Mouse (Mus musculus) right cerebral cortex, postnatal 4 days (tissue): ENCODE data around the gene Tuba1a.
A peak's percentile ranks its signal among the peaks of the same experiment; 100 is the strongest.

Experiments used
- DNase-seq: peaks from one replicate; pipeline ENCODE4 v3.0.0-alpha.2; 2022

Tuba1a gene

DNA sequence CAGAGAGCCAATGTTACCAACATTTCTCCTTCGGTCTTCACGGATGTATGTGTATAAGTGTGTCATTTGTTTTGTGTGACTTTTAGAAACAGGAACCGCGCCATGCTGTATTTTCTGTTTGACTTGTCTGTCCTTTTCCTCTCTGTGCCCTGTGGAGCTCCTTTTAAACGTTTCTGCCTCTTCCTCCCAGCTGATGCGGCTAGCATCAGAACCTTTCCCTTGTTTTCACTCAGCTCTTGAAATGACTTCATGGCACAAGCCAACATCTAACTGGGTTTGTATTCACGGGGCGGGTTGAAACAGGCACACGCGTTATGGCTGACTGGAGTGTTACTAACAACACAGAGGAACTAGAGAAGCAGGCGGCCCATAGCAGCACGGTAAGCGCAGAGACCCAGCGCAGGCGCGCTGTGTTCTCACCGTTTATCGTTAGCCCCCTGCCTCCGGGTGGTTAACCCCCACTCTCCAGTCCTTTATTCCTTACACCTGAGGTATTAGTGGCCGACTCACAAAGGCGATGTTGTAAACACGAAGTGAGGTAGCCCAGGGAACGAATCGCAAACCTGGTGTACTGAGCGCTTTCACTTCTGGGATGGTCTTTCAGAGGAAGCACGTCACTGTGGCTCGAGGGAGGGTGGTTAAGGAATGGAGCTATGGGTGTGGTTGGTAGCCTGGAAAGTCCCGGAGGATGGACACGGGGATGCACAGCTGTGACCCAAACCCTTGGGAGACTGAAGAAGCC lies 31.9 kb upstream of the Tuba1a start:
- no peak for DNase-seq

DNA sequence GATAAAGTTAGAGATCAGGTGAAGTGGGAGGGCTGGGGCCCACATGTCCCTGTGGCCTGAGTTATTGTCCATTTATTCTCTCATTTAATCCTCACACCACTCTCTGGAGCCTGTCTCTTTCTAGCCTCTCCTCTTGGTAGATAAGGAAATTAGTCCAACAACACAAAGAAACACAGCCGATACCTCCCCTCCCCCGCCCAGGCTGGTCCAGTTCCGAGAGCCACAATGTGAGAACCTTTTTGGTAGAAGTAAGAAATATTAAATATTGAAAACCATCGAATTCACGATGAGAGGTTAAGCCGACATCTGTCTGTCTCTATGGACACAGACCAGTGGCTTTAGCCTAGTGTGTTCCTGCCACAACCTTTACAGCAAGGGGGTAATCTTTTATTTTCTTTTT lies 31.2 kb upstream of the Tuba1a start:
- no peak for DNase-seq

- no peak for DNase-seq
Observed at GRCm38 (mm10) chr15:98983431-98984081, 30.1 kb upstream of the Tuba1a start.

DNA sequence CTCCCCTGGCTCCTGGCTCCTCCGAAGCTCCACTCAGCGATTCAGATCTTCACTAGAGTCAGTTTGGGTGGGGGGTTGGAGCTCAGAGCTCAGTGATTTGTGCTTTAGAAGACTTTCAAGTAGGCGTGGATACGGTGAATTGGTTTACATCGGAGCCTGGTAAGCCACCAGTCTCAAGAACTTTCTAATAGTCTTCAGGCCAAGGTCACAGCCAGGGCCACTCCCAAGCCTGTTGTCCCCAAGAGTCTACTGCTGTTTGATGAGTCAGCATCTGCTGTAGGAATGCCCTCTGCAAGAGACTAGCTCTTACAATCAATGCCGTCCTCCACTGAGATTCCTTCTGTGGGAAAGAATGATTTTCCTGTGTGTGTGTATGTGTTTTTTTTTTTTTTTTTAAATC lies 28.6 kb upstream of the Tuba1a start:
- no peak for DNase-seq

DNA sequence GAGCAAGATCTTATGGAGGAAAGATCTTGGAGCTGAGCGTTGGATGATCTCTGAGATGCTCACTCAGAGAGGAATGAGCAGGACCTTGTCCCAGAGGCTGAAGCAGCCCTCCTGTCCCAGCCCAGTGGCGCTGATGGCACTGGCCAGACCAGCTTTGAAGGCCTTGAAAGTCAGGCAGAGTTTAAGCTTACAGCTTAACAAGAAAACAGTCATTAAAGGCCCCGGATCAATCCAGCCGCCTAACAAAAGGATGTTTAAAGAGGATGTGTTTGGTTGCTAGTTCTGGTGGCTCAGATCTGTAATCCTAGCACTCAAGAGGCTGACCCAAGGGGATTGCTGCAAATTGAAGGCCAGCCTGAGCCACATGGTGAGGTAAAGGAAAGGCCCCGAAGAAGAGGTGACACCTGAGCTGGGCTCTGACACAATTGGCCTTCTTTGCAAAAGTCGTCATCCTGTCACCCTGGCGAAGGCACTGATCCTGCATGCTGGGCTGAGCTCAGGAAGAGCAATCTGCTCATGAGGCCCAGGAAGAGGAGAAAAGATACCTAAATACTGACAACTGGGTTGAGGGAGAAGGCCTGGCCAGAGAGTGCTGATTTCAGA lies 26.6 kb upstream of the Tuba1a start:
- no peak for DNase-seq

GRCm38 (mm10) chr15:98978409-98979172 lies 25.1 kb upstream of the Tuba1a start:
- no peak for DNase-seq

DNA sequence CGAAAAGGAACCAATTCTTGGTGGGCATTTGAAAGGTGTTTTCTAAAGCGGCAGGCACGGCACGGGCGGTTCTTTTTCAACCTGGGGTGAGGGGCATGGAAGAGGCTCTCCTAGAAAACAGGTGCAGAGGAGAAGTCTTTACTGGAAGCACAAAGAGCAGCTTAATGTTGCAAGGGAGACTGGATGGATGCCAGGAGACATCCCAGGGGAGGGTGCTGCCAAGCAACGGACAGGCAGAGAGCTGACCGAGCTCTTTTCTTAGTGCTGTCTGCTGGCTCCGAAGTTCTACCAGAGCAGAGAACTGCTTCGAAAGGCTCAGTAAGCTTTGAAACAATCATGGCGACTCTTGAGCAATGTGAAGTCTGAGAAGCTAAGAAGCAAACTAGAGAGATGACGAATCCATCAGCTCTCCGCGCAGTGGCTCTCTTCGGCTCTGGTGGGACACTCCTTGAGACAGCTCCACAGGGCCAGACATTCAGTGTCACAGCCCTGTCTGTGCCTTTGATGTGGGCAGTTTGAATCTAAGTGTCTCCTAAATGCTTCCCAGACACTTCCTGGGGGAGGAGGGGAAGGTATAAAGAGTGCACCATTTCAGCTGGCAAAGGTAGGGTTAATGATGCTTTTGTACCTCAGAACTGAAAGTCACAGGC lies 24.4 kb upstream of the Tuba1a start:
- DNase-seq, result no peak

- no peak for DNase-seq
Observed at GRCm38 (mm10) chr15:98976763-98977758, 23.6 kb upstream of the Tuba1a start.

- DNase-seq, result no peak
Observed at GRCm38 (mm10) chr15:98973015-98973614, 19.6 kb upstream of the Tuba1a start.

- peak; percentile 37 for DNase-seq
Observed at GRCm38 (mm10) chr15:98971576-98972320, 18.2 kb upstream of the Tuba1a start.

DNA sequence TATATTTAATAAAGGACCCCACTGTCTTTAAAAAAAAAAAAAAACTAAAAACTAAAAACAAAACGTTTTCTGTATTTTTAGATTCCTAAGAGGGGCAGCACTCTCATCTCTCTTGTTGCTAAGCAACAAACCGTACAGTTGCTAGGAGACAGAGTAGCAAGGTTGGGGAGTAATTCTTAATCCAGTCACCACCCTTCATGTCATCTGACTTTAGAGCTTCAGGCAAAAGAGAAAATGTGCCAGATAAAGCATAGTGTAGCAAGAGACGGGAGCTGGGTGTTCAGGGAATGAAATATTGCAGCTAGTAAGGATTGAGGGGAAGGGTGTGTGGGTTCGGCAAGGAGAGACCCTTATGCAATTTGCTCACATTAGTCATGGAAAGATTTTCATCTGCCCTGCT lies 17.6 kb upstream of the Tuba1a start:
- DNase-seq, result no peak

DNA sequence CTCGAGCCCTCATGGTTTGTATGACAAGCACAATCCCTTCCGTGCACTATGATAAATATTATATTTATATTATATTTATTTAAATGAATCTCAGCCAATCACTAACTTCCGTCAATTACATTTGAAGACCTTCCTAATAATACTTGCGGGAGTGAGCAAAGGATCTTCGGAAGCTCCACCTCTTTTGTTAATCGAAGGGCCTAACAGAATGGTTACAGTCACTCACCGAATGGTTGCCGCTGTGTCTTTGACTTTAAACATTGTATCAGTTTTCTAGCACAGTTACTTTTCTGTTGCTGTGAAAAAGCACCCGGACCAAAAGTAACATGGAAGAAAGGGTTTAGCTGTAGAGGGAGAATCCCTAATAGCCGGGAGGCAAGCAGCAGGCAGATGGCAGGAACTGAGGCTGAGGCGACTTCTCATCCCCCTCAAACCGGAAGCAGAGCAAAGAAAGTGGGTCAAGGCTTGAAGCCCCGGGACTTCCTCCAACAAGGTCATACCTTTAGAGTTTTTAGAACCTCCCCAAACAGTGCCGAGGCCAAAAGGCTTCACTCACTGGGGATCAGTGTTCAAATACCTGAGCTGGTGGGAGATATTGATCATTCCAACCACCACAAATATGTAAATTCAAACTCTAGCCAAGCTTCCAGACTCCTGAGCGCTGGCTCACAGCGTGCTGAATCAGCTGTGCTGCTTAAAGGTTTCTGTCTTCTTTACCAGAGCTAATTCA lies 16.0 kb upstream of the Tuba1a start:
- DNase-seq, result no peak

- DNase-seq, result peak; percentile 71
Observed at GRCm38 (mm10) chr15:98968701-98969371, 15.3 kb upstream of the Tuba1a start.

- no peak for DNase-seq
Observed at GRCm38 (mm10) chr15:98959531-98959930, 6.0 kb upstream of the Tuba1a start.

- DNase-seq, result no peak
Observed at GRCm38 (mm10) chr15:98958901-98959420, 5.5 kb upstream of the Tuba1a start.

DNA sequence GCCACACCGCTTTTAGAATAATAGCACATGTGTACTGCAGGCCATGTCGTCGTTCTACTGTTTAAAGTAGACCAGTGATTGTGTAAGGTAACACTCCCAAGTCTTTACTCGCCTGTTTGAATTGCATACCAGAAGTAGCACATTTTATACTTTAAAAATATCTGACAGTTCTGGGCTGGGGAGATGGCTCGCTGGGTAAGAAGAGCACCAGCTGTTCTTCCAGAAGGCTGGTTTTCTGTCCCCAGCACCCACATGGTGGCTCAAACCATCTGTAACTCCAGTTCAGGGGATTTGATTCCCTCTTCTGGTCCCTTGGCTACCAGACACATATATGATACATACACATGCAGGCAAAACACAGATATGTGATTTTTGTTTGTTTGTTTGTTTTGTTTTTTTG lies 4.0 kb upstream of the Tuba1a start:
- DNase-seq, result no peak

- no peak for DNase-seq
Observed at GRCm38 (mm10) chr15:98956000-98956399, 2.5 kb upstream of the Tuba1a start.

DNA sequence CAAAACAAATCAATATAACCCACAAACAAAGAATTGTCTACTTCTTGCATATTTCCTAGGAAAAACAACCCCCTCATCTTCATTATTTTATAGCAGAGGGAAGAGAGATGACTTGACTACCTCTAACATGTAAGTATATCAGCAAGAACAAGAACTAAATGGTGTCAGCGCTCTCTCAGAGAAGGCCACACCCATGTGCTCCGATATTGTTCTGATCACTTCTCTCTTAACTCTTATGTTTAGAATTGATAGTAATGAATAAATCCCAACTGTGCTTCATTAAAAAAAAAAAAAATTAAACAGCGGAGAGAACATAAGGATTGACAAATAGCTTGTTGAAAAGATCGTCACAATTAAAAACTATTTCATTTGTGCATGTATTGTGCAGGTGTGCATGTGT lies 1.8 kb upstream of the Tuba1a start:
- no peak for DNase-seq
